Mouse (Mus musculus): ENCODE results near the gene Neurl1b. TPM values are rescaled to one million over a fixed set of nuclear protein-coding genes. Genes with fewer than 3 reads are reported as not detected.

The Neurl1b gene
- polyA plus RNA-seq, 1 experiment from 2014 or later: 1.1 TPM

GRCm38 (mm10) chr17:26468102-26468894 lies 53.7 kb downstream of the Neurl1b start:
- H3K27ac ChIP-seq (replicated peaks): no peak overlapping the region
- H3K36me3 ChIP-seq (ENCODE audit: control insufficient read depth, insufficient read depth, low read length): no peaks in the 10 kb centered on the region
- no peak overlapping the region for H3K9ac ChIP-seq (ENCODE audit: low read length)
- H3K27me3 ChIP-seq (ENCODE audit: control insufficient read depth, insufficient read depth, low read length): no peaks in the 10 kb centered on the region
- ATAC-seq (ENCODE audit: low FRiP score, low TSS enrichment): no peak
- no peak for DNase-seq (ENCODE audit: low spot score)
- H3K4me3 ChIP-seq (ENCODE audit: low read depth, low read length): no peak overlapping the region
- H3K9me3 ChIP-seq (ENCODE audit: control insufficient read depth, low read length): no peaks in the 10 kb centered on the region
- WGBS: 82% methylated on average over 13 of the region's 13 CpGs
- H3K4me1 ChIP-seq (replicated peaks; ENCODE audit: control insufficient read depth, insufficient read depth): no peaks in the 10 kb centered on the region
- no peak overlapping the region for H3K4me2 ChIP-seq (replicated peaks; ENCODE audit: low read depth)
- no peak for TF ChIP-seq EP300 (optimal IDR thresholded peaks at IDR 0.05)
- TF ChIP-seq CTCF (IDR thresholded peaks at IDR 0.05; ENCODE audit: low read depth): no peak

- ATAC-seq (ENCODE audit: low FRiP score, low TSS enrichment) (no peak), DNase-seq (ENCODE audit: low spot score) (no peak)
- H3K4me1 ChIP-seq (replicated peaks; ENCODE audit: control insufficient read depth, insufficient read depth): no peaks in the 10 kb centered on the region
- H3K36me3 ChIP-seq (ENCODE audit: control insufficient read depth, insufficient read depth, low read length): no peaks in the 10 kb centered on the region
- H3K4me2 ChIP-seq (replicated peaks; ENCODE audit: low read depth): no peak overlapping the region
- TF ChIP-seq EP300 (optimal IDR thresholded peaks at IDR 0.05): no peak
- no peak for TF ChIP-seq CTCF (IDR thresholded peaks at IDR 0.05; ENCODE audit: low read depth)
- no peaks in the 10 kb centered on the region for H3K27me3 ChIP-seq (ENCODE audit: control insufficient read depth, insufficient read depth, low read length)
- H3K4me3 ChIP-seq (ENCODE audit: low read depth, low read length): no peak overlapping the region
- no peak overlapping the region for H3K27ac ChIP-seq (replicated peaks)
- no peak overlapping the region for H3K9ac ChIP-seq (ENCODE audit: low read length)
- no peaks in the 10 kb centered on the region for H3K9me3 ChIP-seq (ENCODE audit: control insufficient read depth, low read length)
- WGBS: 43% methylated on average over 6 of the region's 6 CpGs
These were observed 62.2 kb downstream of the Neurl1b start for GRCm38 (mm10) chr17:26476871-26477270.

GRCm38 (mm10) chr17:26478672-26479071 lies 64.0 kb downstream of the Neurl1b start:
- no peak overlapping the region for H3K27ac ChIP-seq (replicated peaks)
- 62% methylated on average over 4 of the region's 4 CpGs for WGBS
- no peak overlapping the region for H3K4me2 ChIP-seq (replicated peaks; ENCODE audit: low read depth)
- no peaks in the 10 kb centered on the region for H3K36me3 ChIP-seq (ENCODE audit: control insufficient read depth, insufficient read depth, low read length)
- no peak overlapping the region for H3K4me3 ChIP-seq (ENCODE audit: low read depth, low read length)
- DNase-seq (ENCODE audit: low spot score) (no peak), ATAC-seq (ENCODE audit: low FRiP score, low TSS enrichment) (peak; percentile 48)
- TF ChIP-seq EP300 (optimal IDR thresholded peaks at IDR 0.05): no peak
- no peak for TF ChIP-seq CTCF (IDR thresholded peaks at IDR 0.05; ENCODE audit: low read depth)
- H3K9me3 ChIP-seq (ENCODE audit: control insufficient read depth, low read length): no peaks in the 10 kb centered on the region
- no peaks in the 10 kb centered on the region for H3K27me3 ChIP-seq (ENCODE audit: control insufficient read depth, insufficient read depth, low read length)
- no peak overlapping the region for H3K9ac ChIP-seq (ENCODE audit: low read length)
- H3K4me1 ChIP-seq (replicated peaks; ENCODE audit: control insufficient read depth, insufficient read depth): no peaks in the 10 kb centered on the region

- no peaks in the 10 kb centered on the region for H3K36me3 ChIP-seq (ENCODE audit: control insufficient read depth, insufficient read depth, low read length)
- no peak overlapping the region for H3K27ac ChIP-seq (replicated peaks)
- ATAC-seq (ENCODE audit: low FRiP score, low TSS enrichment) (no peak), DNase-seq (ENCODE audit: low spot score) (no peak)
- H3K4me3 ChIP-seq (ENCODE audit: low read depth, low read length): no peak overlapping the region
- no peak for TF ChIP-seq CTCF (IDR thresholded peaks at IDR 0.05; ENCODE audit: low read depth)
- no peak for TF ChIP-seq EP300 (optimal IDR thresholded peaks at IDR 0.05)
- H3K9me3 ChIP-seq (ENCODE audit: control insufficient read depth, low read length): no peaks in the 10 kb centered on the region
- WGBS: 75% methylated on average over 6 of the region's 6 CpGs
- H3K27me3 ChIP-seq (ENCODE audit: control insufficient read depth, insufficient read depth, low read length): no peaks in the 10 kb centered on the region
- H3K4me2 ChIP-seq (replicated peaks; ENCODE audit: low read depth): no peak overlapping the region
- H3K9ac ChIP-seq (ENCODE audit: low read length): no peak overlapping the region
- H3K4me1 ChIP-seq (replicated peaks; ENCODE audit: control insufficient read depth, insufficient read depth): no peaks in the 10 kb centered on the region
These were observed 65.0 kb downstream of the Neurl1b start for GRCm38 (mm10) chr17:26479619-26480018.

- Histone ChIP-seq H3K9ac (ENCODE audit: low read length) (no peak overlapping the region), H3K4me2 (replicated peaks; ENCODE audit: low read depth) (no peak overlapping the region), H3K27me3 (ENCODE audit: control insufficient read depth, insufficient read depth, low read length) (no peaks in the 10 kb centered on the region), H3K9me3 (ENCODE audit: control insufficient read depth, low read length) (no peaks in the 10 kb centered on the region), H3K36me3 (ENCODE audit: control insufficient read depth, insufficient read depth, low read length) (no peaks in the 10 kb centered on the region), H3K4me3 (ENCODE audit: low read depth, low read length) (no peak overlapping the region), H3K27ac (replicated peaks) (no peak overlapping the region), H3K4me1 (replicated peaks; ENCODE audit: control insufficient read depth, insufficient read depth) (no peaks in the 10 kb centered on the region)
- DNase-seq (ENCODE audit: low spot score) (no peak), ATAC-seq (ENCODE audit: low FRiP score, low TSS enrichment) (no peak)
- 72% methylated on average over 4 of the region's 4 CpGs for WGBS
- TF ChIP-seq EP300 (optimal IDR thresholded peaks at IDR 0.05) (no peak), CTCF (IDR thresholded peaks at IDR 0.05; ENCODE audit: low read depth) (no peak)
These were observed 66.3 kb downstream of the Neurl1b start for GRCm38 (mm10) chr17:26480956-26481355.

GRCm38 (mm10) chr17:26484626-26485421 lies 70.2 kb downstream of the Neurl1b start:
- H3K4me2 ChIP-seq (replicated peaks; ENCODE audit: low read depth): no peak overlapping the region
- H3K36me3 ChIP-seq (ENCODE audit: control insufficient read depth, insufficient read depth, low read length): no peaks in the 10 kb centered on the region
- no peak for TF ChIP-seq EP300 (optimal IDR thresholded peaks at IDR 0.05)
- no peak for TF ChIP-seq CTCF (IDR thresholded peaks at IDR 0.05; ENCODE audit: low read depth)
- H3K4me3 ChIP-seq (ENCODE audit: low read depth, low read length): no peak overlapping the region
- no peaks in the 10 kb centered on the region for H3K27me3 ChIP-seq (ENCODE audit: control insufficient read depth, insufficient read depth, low read length)
- WGBS: 82% methylated on average over 14 of the region's 14 CpGs
- DNase-seq (ENCODE audit: low spot score) (no peak), ATAC-seq (ENCODE audit: low FRiP score, low TSS enrichment) (no peak)
- H3K4me1 ChIP-seq (replicated peaks; ENCODE audit: control insufficient read depth, insufficient read depth): no peaks in the 10 kb centered on the region
- H3K9ac ChIP-seq (ENCODE audit: low read length): no peak overlapping the region
- no peak overlapping the region for H3K27ac ChIP-seq (replicated peaks)
- no peaks in the 10 kb centered on the region for H3K9me3 ChIP-seq (ENCODE audit: control insufficient read depth, low read length)

All from stomach, postnatal 0 days (tissue).